Mouse (Mus musculus) lung, postnatal 4 days (tissue): Measurements from ENCODE around the gene Lgi1.

Experiments
- DNase-seq, 2 experiments: peaks; one replicate each; pipeline ENCODE4 v3.0.0; 2021

Gene Lgi1

GRCm38 (mm10) chr19:38264505-38265500, at the start of gene Lgi1:
Gene Lgi1, plus strand, starts transcription at chr19:38264536.
- DNase-seq = no peak

GRCm38 (mm10) chr19:38217696-38218095, 46.6 kb upstream of the Lgi1 start:
- DNase-seq = no peak

- DNase-seq = no peak
These were observed 40.9 kb upstream of the Lgi1 start for GRCm38 (mm10) chr19:38223356-38223904.

- peak; percentile 94 to 95 for DNase-seq
These were observed 40.2 kb upstream of the Lgi1 start, which contains the start of gene Fra10ac1 for GRCm38 (mm10) chr19:38223905-38224684. Gene Fra10ac1, minus strand, starts transcription at chr19:38224156.

- no peak for DNase-seq
These were observed 39.7 kb upstream of the Lgi1 start for GRCm38 (mm10) chr19:38224685-38225060.

GRCm38 (mm10) chr19:38228699-38229098, 35.6 kb upstream of the Lgi1 start:
- no peak for DNase-seq

- DNase-seq = no peak
These were observed 32.2 kb upstream of the Lgi1 start for GRCm38 (mm10) chr19:38232087-38232486.

- no peak for DNase-seq
These were observed 31.8 kb upstream of the Lgi1 start for GRCm38 (mm10) chr19:38232516-38232915.

- DNase-seq = no peak
These were observed 27.8 kb upstream of the Lgi1 start for GRCm38 (mm10) chr19:38236526-38236925.

GRCm38 (mm10) chr19:38237834-38238212, 26.5 kb upstream of the Lgi1 start:
- DNase-seq = peak in 1 of 2 experiments; percentile 21

- DNase-seq = no peak
These were observed 26.0 kb upstream of the Lgi1 start for GRCm38 (mm10) chr19:38238213-38238951.

- DNase-seq = no peak
These were observed 22.0 kb upstream of the Lgi1 start for GRCm38 (mm10) chr19:38242314-38242852.

- no peak for DNase-seq
These were observed 19.6 kb upstream of the Lgi1 start for GRCm38 (mm10) chr19:38244748-38245147.

- DNase-seq = no peak
These were observed 18.8 kb upstream of the Lgi1 start for GRCm38 (mm10) chr19:38245361-38246176.

GRCm38 (mm10) chr19:38246177-38246622, 18.1 kb upstream of the Lgi1 start:
- no peak for DNase-seq

GRCm38 (mm10) chr19:38249627-38250026, 14.7 kb upstream of the Lgi1 start:
- no peak for DNase-seq

GRCm38 (mm10) chr19:38253796-38254195, 10.5 kb upstream of the Lgi1 start:
- DNase-seq = peak in 1 of 2 experiments; percentile 15

- no peak for DNase-seq
These were observed 5.7 kb upstream of the Lgi1 start for GRCm38 (mm10) chr19:38258651-38259065.

GRCm38 (mm10) chr19:38259436-38259835, 4.9 kb upstream of the Lgi1 start:
- no peak for DNase-seq

GRCm38 (mm10) chr19:38260346-38260745, 4.0 kb upstream of the Lgi1 start:
- DNase-seq = no peak

GRCm38 (mm10) chr19:38261351-38261750, 3.0 kb upstream of the Lgi1 start:
- no peak for DNase-seq
